Mouse (Mus musculus): ENCODE data around the gene Shroom3.

- TF ChIP-seq BHLHE40 (IDR thresholded peaks at IDR 0.05; ENCODE audit: borderline replicate concordance, low read depth, low read length) (no peak), POLR2A (IDR thresholded peaks at IDR 0.05; ENCODE audit: control insufficient read depth in 1 of 2, insufficient read depth in 1 of 2, low read depth in 1 of 2, low read length in 2 of 2, poor library complexity in 1 of 2) (no peak), TAL1 (IDR thresholded peaks at IDR 0.05; ENCODE audit: low read length) (no peak), ZNF384 (IDR thresholded peaks at IDR 0.05; ENCODE audit: low read depth, low read length) (no peak), CTCF (IDR thresholded peaks at IDR 0.05 in 2 of 3, conservative IDR thresholded peaks at IDR 0.05 in 1 of 3; ENCODE audit: control insufficient read depth in 1 of 3, insufficient read depth in 1 of 3, low read depth in 2 of 3, low read length in 3 of 3, poor library complexity in 1 of 3, severe bottlenecking in 1 of 3) (no peak), POLR2AphosphoS5 (IDR thresholded peaks at IDR 0.05; ENCODE audit: borderline replicate concordance, low read depth, low read length) (no peak), USF1 (IDR thresholded peaks at IDR 0.05; ENCODE audit: low read depth, low read length) (no peak), MAX (IDR thresholded peaks at IDR 0.05; ENCODE audit: low read length) (no peak), GATA1 (IDR thresholded peaks at IDR 0.05; ENCODE audit: low read depth, low read length) (no peak), TCF12 (IDR thresholded peaks at IDR 0.05; ENCODE audit: low read depth, low read length) (no peak)
Observed at GRCm38 (mm10) chr5:92920984-92921383, 237.7 kb downstream of the Shroom3 start.
